Mouse (Mus musculus): ENCODE data around the gene St6gal1. TPM values are rescaled to one million over a fixed set of nuclear protein-coding genes. Genes with fewer than 3 reads are reported as not detected.

The St6gal1 gene
- polyA plus RNA-seq, 1 experiment from 2014 or later: 40.6 TPM

DNA sequence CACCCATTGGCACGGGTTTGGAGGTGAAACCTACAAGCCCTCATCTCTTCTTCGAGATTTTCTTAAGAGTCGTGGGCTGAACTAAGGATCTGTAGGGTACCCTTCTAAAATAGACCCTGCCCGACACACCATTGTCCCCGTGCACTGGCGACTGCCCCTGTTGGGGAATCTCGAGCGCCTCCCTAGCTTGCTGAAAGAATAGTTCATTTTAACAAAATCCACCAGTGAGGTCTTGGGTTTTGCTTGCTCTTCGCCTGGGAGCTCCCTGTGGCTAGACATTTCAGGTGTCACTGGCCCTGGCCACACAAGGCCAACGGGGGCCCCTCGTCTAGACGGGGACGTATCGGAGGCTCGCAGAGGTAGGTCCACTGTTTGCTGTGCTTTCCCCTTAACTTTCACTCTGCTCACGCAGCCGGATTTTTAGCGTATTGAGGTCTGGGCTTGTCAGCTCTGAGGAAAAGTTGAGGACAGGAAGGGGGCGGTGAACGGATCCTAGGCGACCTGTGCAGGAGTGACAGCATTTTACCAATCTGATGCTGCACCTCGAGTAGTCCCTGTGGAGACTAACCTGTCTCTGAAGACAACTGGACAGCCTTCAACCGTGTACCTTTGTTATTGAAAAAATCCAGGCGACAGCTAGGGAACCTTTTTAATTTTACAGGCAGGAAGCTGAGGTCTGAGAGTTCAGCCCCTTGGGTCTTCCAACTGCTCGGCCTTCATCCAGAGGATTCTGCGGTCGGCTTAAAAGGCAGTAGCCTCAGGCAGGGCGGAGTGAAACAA is 1.5 kb downstream of the St6gal1 start:
- WGBS: under 1% methylated on average over 28 of the region's 28 CpGs
- Histone ChIP-seq H3K36me3 (no peaks in the 10 kb centered on the region), H3K4me1 (replicated peaks) (peaks cover 60% of the 10 kb centered on the region), H3K27ac (replicated peaks) (peak overlapping the region; percentile 95), H3K4me2 (peak overlapping the region; percentile 90), H3K9ac (peak overlapping the region; percentile 93), H3K9me3 (no peaks in the 10 kb centered on the region), H3K27me3 (no peaks in the 10 kb centered on the region), H3K4me3 (peak overlapping the region; percentile 78)
- ATAC-seq (ENCODE audit: low read depth): peak; percentile 45

DNA sequence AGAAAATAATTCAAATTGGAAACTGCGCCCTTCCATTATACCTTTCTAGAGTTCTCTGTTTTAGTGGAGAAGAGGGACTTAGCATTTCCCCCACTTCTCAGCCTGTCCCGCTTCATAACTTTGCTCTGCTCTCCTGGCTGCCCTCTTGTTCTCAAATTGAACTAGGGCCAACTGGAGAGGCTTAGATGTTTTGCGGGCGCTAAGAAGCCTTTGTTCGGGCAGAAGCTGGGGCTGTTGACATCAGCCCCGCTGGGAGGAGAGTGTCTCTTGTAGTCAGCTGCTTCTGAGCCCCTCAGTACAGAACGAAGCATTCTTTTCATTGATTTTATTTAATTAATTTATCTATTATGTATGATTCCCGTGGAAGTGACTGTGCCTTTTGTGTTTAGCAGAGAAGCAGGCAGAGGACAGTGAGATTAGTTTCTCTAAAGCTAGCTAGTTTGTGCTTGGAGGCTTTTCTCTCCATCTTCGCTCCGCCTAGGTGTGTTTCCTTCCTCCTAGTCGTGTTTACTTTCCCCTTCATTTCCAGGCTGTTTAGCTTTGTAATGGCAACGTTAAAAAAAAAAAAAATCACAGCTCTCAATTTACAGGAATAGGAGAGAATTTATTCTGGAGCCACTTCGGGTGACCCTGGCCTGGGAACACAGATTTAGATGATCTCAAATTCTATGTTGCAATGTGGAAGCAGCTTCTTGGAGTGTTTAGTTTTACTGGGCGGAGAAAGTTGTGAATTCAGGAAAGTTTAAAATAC is 2.2 kb downstream of the St6gal1 start:
- peak overlapping the region; percentile 93 for H3K9ac ChIP-seq
- H3K4me3 ChIP-seq: peak overlapping the region; percentile 78
- 11% methylated on average over 14 of the region's 14 CpGs for WGBS
- peaks cover 68% of the 10 kb centered on the region for H3K4me1 ChIP-seq (replicated peaks)
- H3K27me3 ChIP-seq: no peaks in the 10 kb centered on the region
- H3K36me3 ChIP-seq: no peaks in the 10 kb centered on the region
- peak overlapping the region; percentile 95 for H3K27ac ChIP-seq (replicated peaks)
- no peaks in the 10 kb centered on the region for H3K9me3 ChIP-seq
- no peak for ATAC-seq (ENCODE audit: low read depth)
- H3K4me2 ChIP-seq: peak overlapping the region; percentile 90

DNA sequence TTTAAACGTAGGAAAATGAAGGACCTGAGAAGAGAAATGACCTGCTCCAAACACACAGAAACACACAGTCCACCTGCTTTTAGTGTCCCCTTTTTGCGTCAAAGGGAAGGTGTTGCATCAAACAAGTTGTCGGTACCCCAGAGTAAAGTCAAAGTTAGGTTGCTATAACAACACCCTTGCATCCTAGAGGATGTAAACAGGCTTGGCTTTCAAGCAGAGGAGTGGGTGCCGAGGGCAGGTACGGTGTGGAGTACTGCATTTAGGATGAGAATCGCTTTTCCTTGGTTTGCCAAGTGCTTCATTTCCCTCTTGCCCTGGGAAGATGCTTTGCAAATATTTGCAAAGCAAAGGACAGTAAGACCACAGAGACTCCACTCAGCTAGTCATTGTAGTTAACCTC is 3.3 kb downstream of the St6gal1 start:
- peaks cover 70% of the 10 kb centered on the region for H3K4me1 ChIP-seq (replicated peaks)
- peak overlapping the region; percentile 93; the same call in 1 of the 2 replicates for H3K9ac ChIP-seq
- no peaks in the 10 kb centered on the region for H3K9me3 ChIP-seq
- no peak for ATAC-seq (ENCODE audit: low read depth)
- H3K4me2 ChIP-seq: peak overlapping the region; percentile 90
- no peaks in the 10 kb centered on the region for H3K27me3 ChIP-seq
- WGBS: 29% methylated on average over 6 of the region's 6 CpGs
- H3K27ac ChIP-seq (replicated peaks): no peak overlapping the region
- H3K36me3 ChIP-seq: no peaks in the 10 kb centered on the region
- peak overlapping the region; percentile 78 for H3K4me3 ChIP-seq

DNA sequence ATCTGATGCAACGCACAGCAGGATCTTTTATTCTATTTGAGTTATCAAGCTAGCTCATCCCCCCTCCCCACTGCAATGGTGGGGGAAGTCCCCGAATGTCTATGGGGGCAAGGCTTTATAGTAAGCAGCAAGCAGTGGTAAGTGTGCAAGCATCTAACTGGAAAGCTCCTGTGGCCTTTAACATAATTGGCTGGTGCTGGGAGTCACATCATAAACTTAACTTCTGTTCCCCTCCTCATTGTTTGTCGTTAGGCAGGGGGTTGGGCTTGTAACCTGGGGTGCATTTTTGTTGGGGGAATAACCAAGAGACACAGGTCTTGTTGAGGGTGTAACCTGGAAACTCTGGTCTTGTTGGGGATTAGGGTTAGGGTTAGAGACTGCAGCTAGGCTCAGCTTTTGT is 3.9 kb downstream of the St6gal1 start:
- Histone ChIP-seq H3K9ac (peak overlapping the region; percentile 31; the same call in 1 of the 2 replicates), H3K27me3 (no peaks in the 10 kb centered on the region), H3K27ac (replicated peaks) (no peak overlapping the region), H3K4me2 (peak overlapping the region; percentile 90), H3K36me3 (peaks cover 2% of the 10 kb centered on the region; the same call in 1 of the 2 replicates), H3K4me1 (replicated peaks) (peaks cover 66% of the 10 kb centered on the region), H3K4me3 (peak overlapping the region; percentile 78), H3K9me3 (no peaks in the 10 kb centered on the region)
- WGBS: 16% methylated on average over 3 of the region's 3 CpGs
- ATAC-seq (ENCODE audit: low read depth): no peak

DNA sequence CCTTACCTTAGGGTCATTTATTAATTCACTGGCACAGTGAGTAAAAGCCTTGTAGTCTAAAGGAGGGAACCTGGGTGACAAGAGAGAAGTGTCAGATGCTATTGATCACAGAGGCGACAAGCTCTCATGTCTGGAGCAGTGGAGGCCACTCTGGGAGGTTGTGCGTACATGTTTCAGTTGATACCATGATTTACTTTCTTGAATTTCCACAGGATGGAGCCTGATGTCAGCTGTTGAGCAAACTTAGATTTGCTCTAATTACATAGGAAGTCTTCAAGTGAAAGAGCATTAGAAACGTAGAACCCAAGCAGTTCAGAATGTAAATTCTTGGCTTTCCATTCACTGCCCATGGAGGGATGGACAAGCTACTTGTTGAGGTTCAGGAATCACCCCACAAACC is 5.4 kb downstream of the St6gal1 start:
- 55% methylated on average over 3 of the region's 3 CpGs for WGBS
- H3K9me3 ChIP-seq: no peaks in the 10 kb centered on the region
- no peak overlapping the region for H3K4me2 ChIP-seq
- H3K4me3 ChIP-seq: no peak overlapping the region
- ATAC-seq (ENCODE audit: low read depth): no peak
- no peak overlapping the region for H3K27ac ChIP-seq (replicated peaks)
- H3K4me1 ChIP-seq (replicated peaks): peaks cover 54% of the 10 kb centered on the region
- no peaks in the 10 kb centered on the region for H3K27me3 ChIP-seq
- no peak overlapping the region for H3K9ac ChIP-seq
- peaks cover 15% of the 10 kb centered on the region; the same call in 1 of the 2 replicates for H3K36me3 ChIP-seq

DNA sequence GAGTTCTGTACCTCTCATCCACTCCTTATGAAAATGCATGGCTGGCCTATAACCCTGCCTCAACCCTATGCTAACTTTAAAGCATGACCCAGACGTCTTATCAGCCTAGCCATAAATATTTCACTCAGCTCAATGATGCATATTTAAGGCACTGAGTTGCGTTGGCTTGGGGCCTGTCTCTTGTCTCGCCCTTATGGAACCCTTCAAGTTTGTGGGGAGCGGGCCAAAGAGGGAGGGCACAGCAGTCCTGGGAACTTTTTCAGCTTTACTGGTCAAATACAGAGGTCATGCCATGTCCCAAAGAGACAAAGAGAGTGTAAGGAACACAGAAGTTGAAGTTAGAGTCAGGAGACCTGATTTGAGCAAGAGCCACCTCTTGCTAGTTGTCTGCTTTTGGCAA is 6.6 kb downstream of the St6gal1 start:
- no peak for ATAC-seq (ENCODE audit: low read depth)
- no peaks in the 10 kb centered on the region for H3K9me3 ChIP-seq
- no peak overlapping the region for H3K27ac ChIP-seq (replicated peaks)
- H3K4me2 ChIP-seq: no peak overlapping the region
- H3K4me3 ChIP-seq: no peak overlapping the region
- H3K27me3 ChIP-seq: no peaks in the 10 kb centered on the region
- 36% methylated on average over 4 of the region's 4 CpGs for WGBS
- H3K4me1 ChIP-seq (replicated peaks): peaks cover 55% of the 10 kb centered on the region
- H3K36me3 ChIP-seq: peaks cover 15% of the 10 kb centered on the region; the same call in 1 of the 2 replicates
- no peak overlapping the region for H3K9ac ChIP-seq

DNA sequence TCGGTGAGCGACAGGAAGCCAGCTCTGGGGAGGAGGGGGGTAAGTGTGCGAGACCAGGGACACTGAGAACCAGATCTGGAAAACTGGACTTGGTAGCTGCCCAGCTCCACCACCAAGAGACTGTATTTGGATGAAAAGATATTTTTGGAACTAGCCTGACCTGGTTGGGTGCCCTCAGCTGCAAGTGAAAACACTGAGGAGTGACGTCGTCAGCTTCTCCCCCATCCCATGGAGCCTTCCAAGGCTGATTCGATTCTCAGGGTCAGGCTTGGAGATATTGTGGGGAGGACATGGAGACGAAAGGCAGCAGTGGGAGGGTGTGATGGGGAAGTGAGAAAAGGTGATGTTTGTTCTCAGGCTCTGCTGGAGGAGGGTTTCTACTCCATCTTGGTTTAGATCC is 8.2 kb downstream of the St6gal1 start:
- H3K27ac ChIP-seq (replicated peaks): no peak overlapping the region
- peaks cover 41% of the 10 kb centered on the region for H3K4me1 ChIP-seq (replicated peaks)
- 92% methylated on average over 7 of the region's 7 CpGs for WGBS
- no peaks in the 10 kb centered on the region for H3K9me3 ChIP-seq
- no peak overlapping the region for H3K4me3 ChIP-seq
- no peaks in the 10 kb centered on the region for H3K27me3 ChIP-seq
- H3K36me3 ChIP-seq: peaks cover 15% of the 10 kb centered on the region; the same call in 1 of the 2 replicates
- no peak overlapping the region for H3K9ac ChIP-seq
- no peak overlapping the region for H3K4me2 ChIP-seq
- no peak for ATAC-seq (ENCODE audit: low read depth)

DNA sequence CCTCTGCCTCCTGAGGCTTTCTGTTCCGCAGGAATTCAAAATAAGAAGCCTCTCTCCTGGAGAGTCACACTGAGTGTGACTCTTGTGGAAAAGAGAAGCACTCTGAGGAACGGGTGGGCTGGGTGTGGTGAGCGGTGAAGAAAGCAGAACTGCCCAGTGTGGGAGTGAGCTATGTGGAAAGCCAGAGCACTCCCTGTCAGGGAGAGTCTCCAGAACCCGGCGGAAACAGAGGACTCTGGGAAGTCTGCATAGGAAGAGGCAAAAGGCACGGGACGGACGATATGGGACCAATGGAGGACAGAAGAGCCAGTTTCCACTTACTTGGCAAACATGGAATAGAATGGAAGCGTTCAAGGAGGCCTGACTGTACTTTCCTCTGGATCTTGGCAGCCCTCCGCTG is 9.0 kb downstream of the St6gal1 start:
- Histone ChIP-seq H3K4me1 (replicated peaks) (peaks cover 37% of the 10 kb centered on the region), H3K4me2 (no peak overlapping the region), H3K36me3 (peaks cover 15% of the 10 kb centered on the region; the same call in 1 of the 2 replicates), H3K27me3 (no peaks in the 10 kb centered on the region), H3K9me3 (no peaks in the 10 kb centered on the region), H3K9ac (no peak overlapping the region), H3K27ac (replicated peaks) (no peak overlapping the region), H3K4me3 (no peak overlapping the region)
- no peak for ATAC-seq (ENCODE audit: low read depth)
- WGBS: 92% methylated on average over 10 of the region's 10 CpGs

DNA sequence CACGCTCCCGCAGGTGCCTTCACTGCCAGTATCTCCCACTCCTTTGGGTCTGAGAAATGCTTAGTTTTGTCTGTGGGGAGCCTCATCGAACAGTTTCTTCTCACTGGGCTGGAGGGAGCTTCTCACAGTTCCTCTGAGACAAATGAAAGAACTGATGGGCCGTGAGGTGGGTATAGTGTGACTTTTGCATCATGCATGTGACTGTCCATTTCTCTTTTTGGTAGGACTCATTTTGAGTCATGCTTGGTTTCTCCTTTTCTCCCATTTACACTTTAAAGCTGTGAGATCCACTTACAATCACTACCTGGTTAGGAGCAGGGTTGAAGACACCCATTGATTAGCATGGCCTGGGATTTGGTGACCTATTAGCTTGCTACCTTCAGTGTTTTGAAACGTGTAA is 10.0 kb downstream of the St6gal1 start:
- Histone ChIP-seq H3K4me1 (replicated peaks) (peaks cover 35% of the 10 kb centered on the region), H3K4me3 (no peak overlapping the region), H3K4me2 (no peak overlapping the region), H3K27ac (replicated peaks) (no peak overlapping the region), H3K9me3 (no peaks in the 10 kb centered on the region), H3K9ac (no peak overlapping the region), H3K27me3 (no peaks in the 10 kb centered on the region), H3K36me3 (peaks cover 15% of the 10 kb centered on the region; the same call in 1 of the 2 replicates)
- ATAC-seq (ENCODE audit: low read depth): no peak
- WGBS: 86% methylated on average over 5 of the region's 5 CpGs

DNA sequence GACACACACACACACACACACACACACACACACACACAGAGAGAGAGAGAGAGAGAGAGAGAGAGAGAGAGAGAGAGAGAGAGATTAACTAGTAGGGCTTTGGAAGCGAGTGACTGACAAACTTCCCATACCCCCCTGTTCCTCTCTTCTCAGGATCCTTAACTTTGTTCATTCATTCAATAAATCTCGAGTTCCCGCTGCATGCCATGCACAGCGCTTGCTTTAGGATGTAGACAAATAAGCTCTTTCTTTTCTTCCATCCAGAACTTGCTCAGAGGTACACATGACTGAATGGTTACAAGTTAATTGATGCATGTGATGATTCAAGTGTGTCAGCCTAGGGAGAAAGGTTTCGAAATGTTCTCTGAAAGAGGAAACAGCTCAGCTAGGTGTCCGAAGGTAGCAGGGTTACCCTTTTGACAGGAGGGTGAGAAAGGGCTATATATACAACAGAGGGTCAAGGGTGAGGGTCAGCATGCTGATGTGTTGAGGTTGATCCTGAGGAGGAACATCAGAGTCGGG is 10.7 kb downstream of the St6gal1 start:
- Histone ChIP-seq H3K9ac (no peak overlapping the region), H3K4me2 (no peak overlapping the region), H3K27me3 (no peaks in the 10 kb centered on the region), H3K9me3 (no peaks in the 10 kb centered on the region), H3K27ac (replicated peaks) (no peak overlapping the region), H3K36me3 (peaks cover 15% of the 10 kb centered on the region; the same call in 1 of the 2 replicates), H3K4me1 (replicated peaks) (peaks cover 35% of the 10 kb centered on the region), H3K4me3 (no peak overlapping the region)
- 68% methylated on average over 7 of the region's 7 CpGs for WGBS
- no peak for ATAC-seq (ENCODE audit: low read depth)

DNA sequence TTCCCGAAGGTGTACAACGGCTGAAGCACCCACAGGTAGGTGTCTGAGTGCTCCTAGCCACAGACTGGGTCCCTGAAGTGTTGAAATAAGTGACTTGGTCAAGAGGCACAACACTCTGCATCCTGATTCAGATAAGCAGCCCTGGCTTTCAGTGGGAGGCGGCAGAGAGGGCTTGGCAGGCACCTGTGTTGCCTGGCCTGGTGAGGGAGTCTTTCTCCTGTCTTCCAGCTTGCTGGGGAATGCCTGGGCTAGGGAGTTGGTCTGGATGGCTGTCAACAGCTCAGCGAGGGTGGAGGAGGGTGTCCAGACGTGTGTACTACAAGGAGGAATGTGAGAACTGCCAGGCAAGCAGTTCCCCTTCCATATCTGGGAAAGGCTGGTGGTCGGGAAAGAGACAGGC is 15.0 kb downstream of the St6gal1 start:
- H3K36me3 ChIP-seq: 0 out of 2 replicates have a peak, but pooled peaks cover 6% of the 10 kb centered on the region
- H3K4me2 ChIP-seq: no peak overlapping the region
- peaks cover 33% of the 10 kb centered on the region for H3K4me1 ChIP-seq (replicated peaks)
- no peak overlapping the region for H3K4me3 ChIP-seq
- H3K27me3 ChIP-seq: no peaks in the 10 kb centered on the region
- 87% methylated on average over 6 of the region's 6 CpGs for WGBS
- no peak for ATAC-seq (ENCODE audit: low read depth)
- H3K9ac ChIP-seq: no peak overlapping the region
- H3K9me3 ChIP-seq: no peaks in the 10 kb centered on the region
- 0 out of 2 replicates have a peak overlapping the region, but pooled peaks have one; percentile 77 for H3K27ac ChIP-seq (replicated peaks)
